Comparison of ENCODE assay signal across 18 mouse cellular contexts in genomic region chr16:4521074-4521667, GRCm38 (mm10). TPM values are rescaled to one million over a fixed set of nuclear protein-coding genes. Genes with fewer than 3 reads are reported as not detected.
DNase-seq lines count a peak whose midpoint lies in the region; ATAC-seq and TF ChIP-seq lines count a peak whose summit lies in the region.
"Had no signal": no experiment of that assay in that cellular context is flagged by ENCODE, and none has a peak within 500 bp of the region (broad histone marks: within the 10 kb centered on the region; RNA-seq: fewer than 3 reads in every experiment).

No protein-coding gene starts in this region.

- WGBS in kidney, embryonic 14.5 days = 48% methylated on average over 4 of the region's 4 CpGs
- WGBS in embryonic facial prominence, embryonic 10.5 days = 73% methylated on average over 4 of the region's 4 CpGs
- 63% methylated on average over 4 of the region's 4 CpGs for WGBS in limb, embryonic 14.5 days
- 74% methylated on average over 4 of the region's 4 CpGs for WGBS in hindbrain, embryonic 11.5 days

- no peak overlapping the region for H3K4me3 ChIP-seq in kidney, embryonic 14.5 days (ENCODE audit: low read length)
- no peak overlapping the region for H3K4me3 ChIP-seq in embryonic facial prominence, embryonic 10.5 days
- H3K4me3 ChIP-seq in limb, embryonic 14.5 days (replicated peaks; ENCODE audit: low read length) = no peak overlapping the region; the same call in 1 of the 2 replicates
- no peak overlapping the region for H3K4me3 ChIP-seq in hindbrain, embryonic 11.5 days (ENCODE audit: low read depth, low read length)
- H3K4me3 ChIP-seq: forebrain, embryonic 10.5 days had no signal

- ATAC-seq in kidney, embryonic 14.5 days (ENCODE audit: low FRiP score, low TSS enrichment) = peak; percentile 39; the same call in 1 of the 2 replicates
- ATAC-seq in limb, embryonic 14.5 days (ENCODE audit: low FRiP score, low read depth) = 0 out of 2 replicates have a peak, but pooled peaks have one; percentile 23
- no peak for ATAC-seq in hindbrain, embryonic 11.5 days (ENCODE audit: low FRiP score)
- ATAC-seq: intestine, postnatal 0 days; midbrain, embryonic 16.5 days had no signal

- H3K27ac ChIP-seq in kidney, embryonic 14.5 days (ENCODE audit: low read depth, low read length) = no peak overlapping the region
- H3K27ac ChIP-seq in embryonic facial prominence, embryonic 10.5 days (replicated peaks) = 0 out of 2 replicates have a peak overlapping the region, but pooled peaks have one; percentile 30
- no peak overlapping the region; the same call in 1 of the 2 replicates for H3K27ac ChIP-seq in limb, embryonic 14.5 days (replicated peaks; ENCODE audit: low read depth, low read length)
- H3K27ac ChIP-seq in hindbrain, embryonic 11.5 days (ENCODE audit: low read depth, low read length) = no peak overlapping the region
- H3K27ac ChIP-seq: forebrain, embryonic 10.5 days had no signal

- intact Hi-C loops in heart, postnatal 25 days (cut with DNase I) = loop anchor here (5.0 kb wide), 1 partner anchor 34 kb away; no protein-coding TSS in a partner anchor

- DNase-seq in heart, adult 11 months = peak; percentile 86
- no peak for DNase-seq in heart, postnatal 25 days (ENCODE audit: low spot score)
- DNase-seq in kidney, adult 18-20 months = no peak
- DNase-seq in embryonic facial prominence, embryonic 10.5 days (ENCODE audit: low spot score) = no peak
- no peak for DNase-seq in limb, embryonic 14.5 days (ENCODE audit: low spot score)
- DNase-seq in thymus, postnatal 4 days = no peak
- no peak for DNase-seq in hindbrain, embryonic 11.5 days (ENCODE audit: low spot score)
- DNase-seq: adrenal gland, postnatal 25 days; cerebellum, adult 11-12 months; cerebellum, postnatal 14 days; liver; retina, postnatal 1 day; thymus, adult 2 months had no signal

- H3K4me2 ChIP-seq in kidney, embryonic 14.5 days (replicated peaks; ENCODE audit: low read depth, low read length) = no peak overlapping the region
- H3K4me2 ChIP-seq in limb, embryonic 14.5 days (replicated peaks; ENCODE audit: low read depth, low read length, severe bottlenecking) = no peak overlapping the region
- H3K4me2 ChIP-seq in hindbrain, embryonic 11.5 days (replicated peaks; ENCODE audit: low read depth, low read length) = no peak overlapping the region

- H3K27me3 ChIP-seq in kidney, embryonic 14.5 days (ENCODE audit: control insufficient read depth, insufficient read depth, low read length) = no peaks in the 10 kb centered on the region
- H3K27me3 ChIP-seq in embryonic facial prominence, embryonic 10.5 days (replicated peaks; ENCODE audit: low read depth, poor library complexity, severe bottlenecking) = no peaks in the 10 kb centered on the region
- H3K27me3 ChIP-seq in limb, embryonic 14.5 days (ENCODE audit: control insufficient read depth, insufficient read depth, low read length) = no peaks in the 10 kb centered on the region
- H3K27me3 ChIP-seq in hindbrain, embryonic 11.5 days (ENCODE audit: control insufficient read depth, insufficient read depth, low read length) = no peaks in the 10 kb centered on the region

- no peak for TF ChIP-seq POLR2A in limb, embryonic 14.5 days (IDR thresholded peaks at IDR 0.05; ENCODE audit: borderline replicate concordance, extremely low read depth, insufficient read depth, insufficient read length)

- peaks cover 5% of the 10 kb centered on the region; the same call in 1 of the 2 replicates for H3K4me1 ChIP-seq in kidney, embryonic 14.5 days (ENCODE audit: control insufficient read depth, insufficient read depth, low read length)
- H3K4me1 ChIP-seq in embryonic facial prominence, embryonic 10.5 days = peaks cover 30% of the 10 kb centered on the region
- H3K4me1 ChIP-seq in limb, embryonic 14.5 days (ENCODE audit: control insufficient read depth, insufficient read depth, low read length) = peaks cover 6% of the 10 kb centered on the region
- H3K4me1 ChIP-seq in hindbrain, embryonic 11.5 days (replicated peaks; ENCODE audit: control insufficient read depth, insufficient read depth, low read length) = no peaks in the 10 kb centered on the region

- no peaks in the 10 kb centered on the region for H3K36me3 ChIP-seq in kidney, embryonic 14.5 days (ENCODE audit: control insufficient read depth, insufficient read depth, low read length)
- no peaks in the 10 kb centered on the region for H3K36me3 ChIP-seq in embryonic facial prominence, embryonic 10.5 days (replicated peaks)
- no peaks in the 10 kb centered on the region for H3K36me3 ChIP-seq in limb, embryonic 14.5 days (ENCODE audit: control insufficient read depth, insufficient read depth, low read length)
- no peaks in the 10 kb centered on the region for H3K36me3 ChIP-seq in hindbrain, embryonic 11.5 days (ENCODE audit: control insufficient read depth, insufficient read depth, low read length)
- H3K36me3 ChIP-seq: forebrain, embryonic 10.5 days; G1E had no signal

- H3K9me3 ChIP-seq in kidney, embryonic 14.5 days (ENCODE audit: control insufficient read depth, low read length) = no peaks in the 10 kb centered on the region
- H3K9me3 ChIP-seq in embryonic facial prominence, embryonic 10.5 days = no peaks in the 10 kb centered on the region
- no peaks in the 10 kb centered on the region for H3K9me3 ChIP-seq in limb, embryonic 14.5 days (ENCODE audit: control insufficient read depth, low read length)
- no peaks in the 10 kb centered on the region for H3K9me3 ChIP-seq in hindbrain, embryonic 11.5 days (ENCODE audit: control insufficient read depth, low read length)
- H3K9me3 ChIP-seq: forebrain, embryonic 10.5 days; G1E had no signal

- H3K9ac ChIP-seq in kidney, embryonic 14.5 days (ENCODE audit: low read depth, low read length) = no peak overlapping the region
- peak overlapping the region; percentile 36; the same call in 1 of the 2 replicates for H3K9ac ChIP-seq in limb, embryonic 14.5 days (ENCODE audit: low read depth, low read length, severe bottlenecking)
- no peak overlapping the region for H3K9ac ChIP-seq in hindbrain, embryonic 11.5 days (ENCODE audit: low read depth, low read length)

RNA-seq across cellular contexts. Expression of gene Srl, which starts 20.4 kb away (rescaled TPM):
- 1,000 to 10,000 TPM; 1,004 to 1,109 TPM for total RNA-seq in heart, postnatal 25 days (2021)
- 7.7 and 21.1 TPM in 2 replicates for polyA plus RNA-seq in kidney, embryonic 14.5 days (2014; fragmentation: Nextera tagmentation; extraction: Ambion mirVana)
- 25.5 and 26.6 TPM in 2 replicates for polyA plus RNA-seq in embryonic facial prominence, embryonic 10.5 days (2016; fragmentation: Nextera tagmentation; extraction: Ambion mirVana)
- polyA plus RNA-seq in limb, embryonic 14.5 days (2012; rRNA removed) = 40.7 and 44.2 TPM in 2 replicates
- 47.3 and 53.7 TPM in 2 replicates for polyA plus RNA-seq in limb, embryonic 14.5 days (2014; fragmentation: Nextera tagmentation; extraction: Ambion mirVana)
- polyA plus RNA-seq in hindbrain, embryonic 11.5 days (2014; fragmentation: Nextera tagmentation; extraction: Ambion mirVana) = 21.2 and 26.9 TPM in 2 replicates

RNA-seq across cellular contexts. Expression of gene Tfap4, which starts 38.5 kb away (rescaled TPM):
- total RNA-seq in heart, postnatal 25 days (2021) = 1 to 10 TPM; 3.5 to 4.2 TPM
- polyA plus RNA-seq in kidney, embryonic 14.5 days (2014; fragmentation: Nextera tagmentation; extraction: Ambion mirVana) = 24.5 and 25.7 TPM in 2 replicates
- 37.7 and 39.5 TPM in 2 replicates for polyA plus RNA-seq in embryonic facial prominence, embryonic 10.5 days (2016; fragmentation: Nextera tagmentation; extraction: Ambion mirVana)
- polyA plus RNA-seq in limb, embryonic 14.5 days (2012; rRNA removed) = 29.9 and 31.5 TPM in 2 replicates
- polyA plus RNA-seq in limb, embryonic 14.5 days (2014; fragmentation: Nextera tagmentation; extraction: Ambion mirVana) = 19.6 and 22.8 TPM in 2 replicates
- 16.1 TPM in 2 replicates for polyA plus RNA-seq in hindbrain, embryonic 11.5 days (2014; fragmentation: Nextera tagmentation; extraction: Ambion mirVana)
